Mouse (Mus musculus): Measurements from ENCODE around the gene Cited4. TPM values are rescaled to one million over a fixed set of nuclear protein-coding genes. Genes with fewer than 3 reads are reported as not detected.

Gene Cited4
- 6.4 and 7.3 TPM in 2 replicates for polyA plus RNA-seq (2014; fragmentation: Nextera tagmentation; extraction: Ambion mirVana)

- peaks cover 21% of the 10 kb centered on the region for H3K27me3 ChIP-seq (ENCODE audit: control insufficient read depth, insufficient read depth, low read length)
- H3K4me3 ChIP-seq (ENCODE audit: low read depth, low read length), result peak within 1 kb of the TSS; percentile 51
- under 1% methylated on average over 48 of the region's 50 CpGs for WGBS
- H3K9ac ChIP-seq (ENCODE audit: low read length), result peak within 1 kb of the TSS; percentile 46
- peak within 1 kb of the TSS; percentile 91 for H3K4me2 ChIP-seq (ENCODE audit: low read depth)
- peak; percentile 90 for ATAC-seq (ENCODE audit: insufficient read depth, low FRiP score, low TSS enrichment)
- DNase-seq (ENCODE audit: low spot score), result peak; percentile 88
- 0 out of 2 replicates have a peak, but pooled peaks cover 2% of the 10 kb centered on the region for H3K4me1 ChIP-seq (ENCODE audit: control insufficient read depth, insufficient read depth, low read length)
- H3K27ac ChIP-seq (ENCODE audit: low read depth, low read length), result no peak within 1 kb of the TSS
- no peaks in the 10 kb centered on the region for H3K9me3 ChIP-seq (ENCODE audit: control insufficient read depth, low read length)
- no peaks in the 10 kb centered on the region for H3K36me3 ChIP-seq (ENCODE audit: control insufficient read depth, insufficient read depth, low read length)
Measured at GRCm38 (mm10) chr4:120666358-120667024, at the start of gene Cited4. TSS of gene Cited4 (plus strand) at chr4:120666572.

- ATAC-seq (ENCODE audit: insufficient read depth, low FRiP score, low TSS enrichment), result no peak
- H3K27me3 ChIP-seq (ENCODE audit: control insufficient read depth, insufficient read depth, low read length), result no peaks in the 10 kb centered on the region
- no peak for DNase-seq (ENCODE audit: low spot score)
- H3K36me3 ChIP-seq (ENCODE audit: control insufficient read depth, insufficient read depth, low read length), result no peaks in the 10 kb centered on the region
- WGBS, result 89% methylated on average over 6 of the region's 6 CpGs
- H3K4me3 ChIP-seq (ENCODE audit: low read depth, low read length), result no peak overlapping the region
- no peak overlapping the region for H3K9ac ChIP-seq (ENCODE audit: low read length)
- no peaks in the 10 kb centered on the region for H3K4me1 ChIP-seq (ENCODE audit: control insufficient read depth, insufficient read depth, low read length)
- H3K9me3 ChIP-seq (ENCODE audit: control insufficient read depth, low read length), result no peaks in the 10 kb centered on the region
- H3K4me2 ChIP-seq (ENCODE audit: low read depth), result no peak overlapping the region
- no peak overlapping the region for H3K27ac ChIP-seq (ENCODE audit: low read depth, low read length)
Measured at GRCm38 (mm10) chr4:120627728-120628127, 38.6 kb upstream of the Cited4 start.

- DNase-seq (ENCODE audit: low spot score) (no peak), ATAC-seq (ENCODE audit: insufficient read depth, low FRiP score, low TSS enrichment) (no peak)
- H3K4me1 ChIP-seq (ENCODE audit: control insufficient read depth, insufficient read depth, low read length), result no peaks in the 10 kb centered on the region
- H3K4me3 ChIP-seq (ENCODE audit: low read depth, low read length), result no peak overlapping the region
- no peaks in the 10 kb centered on the region for H3K27me3 ChIP-seq (ENCODE audit: control insufficient read depth, insufficient read depth, low read length)
- no peak overlapping the region for H3K27ac ChIP-seq (ENCODE audit: low read depth, low read length)
- H3K36me3 ChIP-seq (ENCODE audit: control insufficient read depth, insufficient read depth, low read length), result no peaks in the 10 kb centered on the region
- H3K9ac ChIP-seq (ENCODE audit: low read length), result no peak overlapping the region
- H3K4me2 ChIP-seq (ENCODE audit: low read depth), result no peak overlapping the region
- WGBS, result 82% methylated on average over 8 of the region's 8 CpGs
- no peaks in the 10 kb centered on the region for H3K9me3 ChIP-seq (ENCODE audit: control insufficient read depth, low read length)
Measured at GRCm38 (mm10) chr4:120630218-120630931, 36.0 kb upstream of the Cited4 start.

GRCm38 (mm10) chr4:120631828-120632227 is 34.5 kb upstream of the Cited4 start:
- 66% methylated on average over 6 of the region's 6 CpGs for WGBS
- no peak overlapping the region for H3K27ac ChIP-seq (ENCODE audit: low read depth, low read length)
- H3K36me3 ChIP-seq (ENCODE audit: control insufficient read depth, insufficient read depth, low read length), result no peaks in the 10 kb centered on the region
- ATAC-seq (ENCODE audit: insufficient read depth, low FRiP score, low TSS enrichment) (no peak), DNase-seq (ENCODE audit: low spot score) (no peak)
- H3K4me1 ChIP-seq (ENCODE audit: control insufficient read depth, insufficient read depth, low read length), result no peaks in the 10 kb centered on the region
- no peak overlapping the region for H3K4me2 ChIP-seq (ENCODE audit: low read depth)
- H3K9ac ChIP-seq (ENCODE audit: low read length), result no peak overlapping the region
- H3K4me3 ChIP-seq (ENCODE audit: low read depth, low read length), result no peak overlapping the region
- H3K27me3 ChIP-seq (ENCODE audit: control insufficient read depth, insufficient read depth, low read length), result no peaks in the 10 kb centered on the region
- H3K9me3 ChIP-seq (ENCODE audit: control insufficient read depth, low read length), result no peaks in the 10 kb centered on the region

- Histone ChIP-seq H3K4me1 (ENCODE audit: control insufficient read depth, insufficient read depth, low read length) (no peaks in the 10 kb centered on the region), H3K27ac (ENCODE audit: low read depth, low read length) (no peak overlapping the region), H3K9ac (ENCODE audit: low read length) (no peak overlapping the region), H3K4me3 (ENCODE audit: low read depth, low read length) (no peak overlapping the region), H3K27me3 (ENCODE audit: control insufficient read depth, insufficient read depth, low read length) (no peaks in the 10 kb centered on the region), H3K36me3 (ENCODE audit: control insufficient read depth, insufficient read depth, low read length) (no peaks in the 10 kb centered on the region), H3K9me3 (ENCODE audit: control insufficient read depth, low read length) (no peaks in the 10 kb centered on the region), H3K4me2 (ENCODE audit: low read depth) (no peak overlapping the region)
- 76% methylated on average over 2 of the region's 2 CpGs for WGBS
- ATAC-seq (ENCODE audit: insufficient read depth, low FRiP score, low TSS enrichment), result no peak
- no peak for DNase-seq (ENCODE audit: low spot score)
Measured at GRCm38 (mm10) chr4:120635351-120635750, 31.0 kb upstream of the Cited4 start.

- Histone ChIP-seq H3K9me3 (ENCODE audit: control insufficient read depth, low read length) (no peaks in the 10 kb centered on the region), H3K27me3 (ENCODE audit: control insufficient read depth, insufficient read depth, low read length) (no peaks in the 10 kb centered on the region), H3K4me3 (ENCODE audit: low read depth, low read length) (no peak overlapping the region), H3K4me1 (ENCODE audit: control insufficient read depth, insufficient read depth, low read length) (no peaks in the 10 kb centered on the region), H3K4me2 (ENCODE audit: low read depth) (no peak overlapping the region), H3K9ac (ENCODE audit: low read length) (no peak overlapping the region), H3K27ac (ENCODE audit: low read depth, low read length) (no peak overlapping the region), H3K36me3 (ENCODE audit: control insufficient read depth, insufficient read depth, low read length) (no peaks in the 10 kb centered on the region)
- no peak for ATAC-seq (ENCODE audit: insufficient read depth, low FRiP score, low TSS enrichment)
- WGBS, result 93% methylated on average over 6 of the region's 6 CpGs
- no peak for DNase-seq (ENCODE audit: low spot score)
Measured at GRCm38 (mm10) chr4:120641946-120642345, 24.4 kb upstream of the Cited4 start.

GRCm38 (mm10) chr4:120643899-120644298 is 22.5 kb upstream of the Cited4 start:
- Histone ChIP-seq H3K27ac (ENCODE audit: low read depth, low read length) (no peak overlapping the region), H3K27me3 (ENCODE audit: control insufficient read depth, insufficient read depth, low read length) (peaks cover 1% of the 10 kb centered on the region; the same call in 1 of the 2 replicates), H3K4me3 (ENCODE audit: low read depth, low read length) (no peak overlapping the region), H3K4me1 (ENCODE audit: control insufficient read depth, insufficient read depth, low read length) (no peaks in the 10 kb centered on the region), H3K36me3 (ENCODE audit: control insufficient read depth, insufficient read depth, low read length) (no peaks in the 10 kb centered on the region), H3K9ac (ENCODE audit: low read length) (no peak overlapping the region), H3K9me3 (ENCODE audit: control insufficient read depth, low read length) (no peaks in the 10 kb centered on the region), H3K4me2 (ENCODE audit: low read depth) (no peak overlapping the region)
- DNase-seq (ENCODE audit: low spot score), result no peak
- ATAC-seq (ENCODE audit: insufficient read depth, low FRiP score, low TSS enrichment), result no peak
- WGBS, result 84% methylated on average over 3 of the region's 3 CpGs

- peaks cover 21% of the 10 kb centered on the region for H3K27me3 ChIP-seq (ENCODE audit: control insufficient read depth, insufficient read depth, low read length)
- peak overlapping the region; percentile 37 for H3K4me3 ChIP-seq (ENCODE audit: low read depth, low read length)
- H3K9ac ChIP-seq (ENCODE audit: low read length), result peak overlapping the region; percentile 55
- WGBS, result 5% methylated on average over 46 of the region's 55 CpGs
- H3K36me3 ChIP-seq (ENCODE audit: control insufficient read depth, insufficient read depth, low read length), result no peaks in the 10 kb centered on the region
- DNase-seq (ENCODE audit: low spot score), result peak; percentile 63
- peak overlapping the region; percentile 88 for H3K4me2 ChIP-seq (ENCODE audit: low read depth)
- H3K9me3 ChIP-seq (ENCODE audit: control insufficient read depth, low read length), result no peaks in the 10 kb centered on the region
- H3K4me1 ChIP-seq (ENCODE audit: control insufficient read depth, insufficient read depth, low read length), result no peaks in the 10 kb centered on the region
- no peak overlapping the region for H3K27ac ChIP-seq (ENCODE audit: low read depth, low read length)
- peak; percentile 74 for ATAC-seq (ENCODE audit: insufficient read depth, low FRiP score, low TSS enrichment)
Measured at GRCm38 (mm10) chr4:120649369-120650207, 16.8 kb upstream of the Cited4 start.

All from neural tube, embryonic 11.5 days (tissue).